Mouse (Mus musculus): Measurements from ENCODE around the gene Pcx. TPM values are rescaled to one million over a fixed set of nuclear protein-coding genes. Genes with fewer than 3 reads are reported as not detected.
A peak's percentile ranks its signal among the peaks of the same experiment; 100 is the strongest.

The Pcx gene
- total RNA-seq, 1 experiment from 2014 or later = not detected

DNA sequence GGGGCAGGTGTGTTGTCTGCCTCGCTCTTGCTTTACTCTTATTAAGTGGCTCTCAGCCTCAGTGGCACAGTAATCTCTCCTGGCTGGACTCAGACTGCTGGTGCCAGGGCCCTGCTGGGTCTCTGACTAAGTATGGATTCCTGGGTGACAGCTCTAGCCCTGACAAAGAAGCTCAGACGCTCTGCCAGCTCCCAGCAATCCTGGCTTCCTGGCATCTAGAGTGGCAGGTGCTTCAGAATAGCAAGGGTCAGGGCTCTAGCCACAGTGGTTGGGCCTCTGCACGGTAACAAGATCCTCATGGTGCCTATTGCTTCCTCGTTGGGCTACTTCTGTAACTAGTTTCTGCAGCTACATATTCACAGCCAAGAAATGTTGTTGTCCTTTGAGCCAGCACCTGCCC lies 99.8 kb downstream of the Pcx start:
- no peak for ATAC-seq (replicated peaks; ENCODE audit: insufficient number of reproducible peaks, low FRiP score, low TSS enrichment, poor library complexity, severe bottlenecking)

- no peak for ATAC-seq (replicated peaks; ENCODE audit: insufficient number of reproducible peaks, low FRiP score, low TSS enrichment, poor library complexity, severe bottlenecking)
These were observed 102.1 kb downstream of the Pcx start for GRCm38 (mm10) chr19:4612181-4612961.

GRCm38 (mm10) chr19:4613464-4614304 lies 103.4 kb downstream of the Pcx start:
- no peak for ATAC-seq (replicated peaks; ENCODE audit: insufficient number of reproducible peaks, low FRiP score, low TSS enrichment, poor library complexity, severe bottlenecking)

DNA sequence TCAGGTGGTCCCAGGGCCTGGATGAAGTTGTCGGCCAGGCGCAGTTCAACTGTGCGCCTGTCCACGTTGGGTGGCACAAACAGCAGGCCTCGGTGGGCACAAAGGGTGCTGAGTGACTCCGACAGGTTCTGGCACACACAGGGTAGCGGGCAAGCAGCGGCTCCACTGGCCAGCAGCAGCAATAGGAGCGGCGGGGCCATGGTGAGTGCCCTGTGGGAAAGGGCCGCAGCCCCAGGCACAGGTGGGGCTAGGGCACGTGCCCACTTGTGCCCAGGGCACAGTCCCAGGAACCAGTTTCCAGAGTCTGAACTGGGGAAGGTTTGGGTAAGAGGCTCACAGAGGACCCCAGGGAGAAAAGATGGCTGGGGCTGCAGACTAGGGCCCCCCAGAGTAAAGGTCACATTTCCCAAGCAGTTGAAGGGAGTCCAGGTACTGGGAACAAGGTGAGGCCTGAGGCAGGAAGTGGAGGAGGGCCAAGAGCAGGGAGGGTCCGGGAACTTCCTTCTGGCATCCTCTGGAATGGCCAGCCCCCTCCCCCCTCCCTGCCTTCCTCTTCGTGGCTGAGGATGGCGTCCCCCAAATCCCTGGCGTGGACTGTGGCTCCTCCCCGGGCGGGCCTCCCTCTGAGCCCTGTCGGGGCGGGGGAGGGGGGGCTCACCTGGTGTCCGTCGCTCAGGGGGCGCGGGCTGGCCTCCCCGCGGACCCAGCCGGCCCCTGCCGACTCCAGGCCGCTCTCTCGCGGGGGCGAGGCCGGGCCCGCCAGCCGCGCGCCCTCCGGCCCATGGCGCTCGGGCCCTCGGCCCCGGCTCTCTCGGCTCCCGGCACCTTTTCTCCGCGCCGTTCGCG lies 104.3 kb downstream of the Pcx start:
- no peak for ATAC-seq (replicated peaks; ENCODE audit: insufficient number of reproducible peaks, low FRiP score, low TSS enrichment, poor library complexity, severe bottlenecking)

DNA sequence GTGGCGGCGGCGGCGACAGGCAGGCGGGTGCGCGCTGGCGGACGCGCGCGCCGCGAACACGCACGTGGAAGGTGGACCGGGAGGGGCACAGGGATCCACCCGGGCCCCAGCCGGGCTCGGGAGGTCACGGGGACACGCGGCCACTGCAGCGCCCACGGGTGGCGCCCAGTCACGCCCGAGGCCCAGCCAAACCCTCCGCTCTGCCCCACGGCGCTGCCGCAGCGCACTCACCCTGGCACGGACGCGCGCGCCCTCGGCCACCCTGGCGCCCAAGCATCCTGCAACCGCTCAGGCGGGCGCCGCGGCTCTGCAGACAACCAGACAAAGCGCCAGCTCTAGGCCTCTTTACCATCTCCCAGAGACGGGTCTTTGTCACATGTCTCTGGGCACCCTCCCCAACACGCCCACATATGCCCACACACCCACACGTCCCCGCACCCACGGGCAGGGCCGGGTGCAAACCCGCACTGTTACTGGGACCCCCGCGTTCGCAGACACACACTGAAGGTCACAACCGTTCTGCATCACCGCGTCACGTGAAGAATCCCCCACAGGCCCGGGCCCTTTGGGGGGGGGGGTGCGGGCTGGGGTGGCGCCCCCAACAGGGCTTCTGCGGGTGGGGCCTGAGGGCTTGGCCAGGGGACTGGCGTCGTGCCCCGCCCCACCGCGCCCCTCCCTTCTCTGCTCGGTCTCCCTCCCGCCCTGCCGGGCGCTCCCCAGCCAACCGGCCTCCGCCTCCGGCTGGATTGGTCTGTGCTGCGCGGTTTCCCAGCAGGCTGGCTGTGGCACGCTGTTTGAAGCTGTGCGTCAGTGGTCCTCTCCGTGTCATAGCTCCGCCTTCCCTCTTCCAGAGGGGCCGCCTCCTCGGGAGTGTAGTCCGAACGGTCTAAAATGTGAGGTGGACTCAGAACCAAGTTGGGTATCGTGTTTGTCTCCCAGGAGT lies 105.2 kb downstream of the Pcx start, which contains the start of gene Lrfn4:
Gene Lrfn4 (minus strand): TSS at position 517 of the 943 bp plus-strand sequence.
- ATAC-seq (replicated peaks; ENCODE audit: insufficient number of reproducible peaks, low FRiP score, low TSS enrichment, poor library complexity, severe bottlenecking) = no peak

DNA sequence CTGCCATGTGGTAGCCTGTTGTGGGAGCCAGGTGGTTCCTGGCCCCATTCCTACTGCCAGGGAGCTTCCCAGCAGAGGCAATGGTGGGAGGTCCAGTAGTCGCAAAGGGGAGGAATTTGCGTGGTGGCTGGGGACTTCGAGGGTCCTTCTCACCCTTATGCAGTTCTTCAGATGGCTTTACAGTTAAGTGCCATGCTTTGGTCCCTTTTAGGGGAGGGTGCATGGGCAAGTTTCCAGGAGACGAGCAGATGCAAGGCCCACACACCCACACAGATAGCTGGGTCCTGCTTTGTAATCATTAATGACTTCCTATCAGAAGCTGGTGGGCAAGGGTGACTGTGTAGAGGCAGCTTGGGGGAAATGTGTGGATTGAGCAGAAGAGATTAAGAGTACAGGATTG lies 106.3 kb downstream of the Pcx start:
- ATAC-seq (replicated peaks; ENCODE audit: insufficient number of reproducible peaks, low FRiP score, low TSS enrichment, poor library complexity, severe bottlenecking) = no peak

- ATAC-seq (replicated peaks; ENCODE audit: insufficient number of reproducible peaks, low FRiP score, low TSS enrichment, poor library complexity, severe bottlenecking) = no peak
These were observed 107.9 kb downstream of the Pcx start for GRCm38 (mm10) chr19:4618183-4618582.

GRCm38 (mm10) chr19:4619461-4619860 lies 109.2 kb downstream of the Pcx start:
- no peak for ATAC-seq (replicated peaks; ENCODE audit: insufficient number of reproducible peaks, low FRiP score, low TSS enrichment, poor library complexity, severe bottlenecking)

GRCm38 (mm10) chr19:4620721-4621120 lies 110.4 kb downstream of the Pcx start:
- no peak for ATAC-seq (replicated peaks; ENCODE audit: insufficient number of reproducible peaks, low FRiP score, low TSS enrichment, poor library complexity, severe bottlenecking)

- no peak for ATAC-seq (replicated peaks; ENCODE audit: insufficient number of reproducible peaks, low FRiP score, low TSS enrichment, poor library complexity, severe bottlenecking)
These were observed 112.5 kb downstream of the Pcx start for GRCm38 (mm10) chr19:4622780-4623179.

DNA sequence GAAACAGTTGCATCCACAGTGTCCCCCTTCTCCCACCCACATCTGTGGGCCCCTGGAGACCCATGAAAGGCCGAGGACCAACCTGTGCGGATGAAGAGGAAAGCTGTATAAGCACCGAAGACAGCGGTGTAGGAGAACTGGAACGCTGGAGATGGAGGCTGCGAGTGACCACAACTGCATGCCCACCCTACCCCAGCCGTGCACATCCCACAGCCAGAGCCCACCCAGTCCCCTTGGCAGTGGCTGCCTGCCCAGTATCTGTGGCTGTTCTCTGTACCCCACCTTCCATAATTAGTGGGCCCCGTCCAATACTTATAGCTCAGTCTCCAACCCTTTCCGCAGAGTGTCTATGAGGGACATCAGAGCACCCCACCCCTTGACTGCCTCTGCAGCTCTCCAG lies 113.1 kb downstream of the Pcx start:
- no peak for ATAC-seq (replicated peaks; ENCODE audit: insufficient number of reproducible peaks, low FRiP score, low TSS enrichment, poor library complexity, severe bottlenecking)

DNA sequence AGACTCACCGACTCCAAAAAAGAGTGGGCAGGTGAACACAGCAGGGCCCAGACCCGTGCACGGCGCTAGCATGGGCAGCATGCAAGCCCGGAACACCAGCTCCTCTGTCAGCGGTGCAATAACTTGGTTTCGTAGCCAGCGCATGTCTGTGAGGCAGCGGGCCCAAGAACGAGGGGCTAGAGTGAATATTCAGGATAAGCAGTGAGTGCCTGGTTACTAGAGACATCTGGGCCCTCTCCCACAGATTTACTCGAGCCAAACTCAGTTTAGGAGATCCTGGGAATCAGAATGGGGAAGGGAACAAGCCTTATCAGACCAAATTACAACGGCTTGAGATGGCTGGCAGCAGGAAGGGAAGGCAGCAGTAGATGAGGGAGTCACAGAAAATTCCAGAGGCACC lies 113.7 kb downstream of the Pcx start:
- no peak for ATAC-seq (replicated peaks; ENCODE audit: insufficient number of reproducible peaks, low FRiP score, low TSS enrichment, poor library complexity, severe bottlenecking)

- ATAC-seq (replicated peaks; ENCODE audit: insufficient number of reproducible peaks, low FRiP score, low TSS enrichment, poor library complexity, severe bottlenecking) = no peak
These were observed 114.3 kb downstream of the Pcx start for GRCm38 (mm10) chr19:4624406-4625178.

- ATAC-seq (replicated peaks; ENCODE audit: insufficient number of reproducible peaks, low FRiP score, low TSS enrichment, poor library complexity, severe bottlenecking) = peak; percentile 75
These were observed 115.0 kb downstream of the Pcx start, which contains the start of gene Rce1 for GRCm38 (mm10) chr19:4625179-4625828. Gene Rce1 (minus strand): TSS chr19:4625641.

DNA sequence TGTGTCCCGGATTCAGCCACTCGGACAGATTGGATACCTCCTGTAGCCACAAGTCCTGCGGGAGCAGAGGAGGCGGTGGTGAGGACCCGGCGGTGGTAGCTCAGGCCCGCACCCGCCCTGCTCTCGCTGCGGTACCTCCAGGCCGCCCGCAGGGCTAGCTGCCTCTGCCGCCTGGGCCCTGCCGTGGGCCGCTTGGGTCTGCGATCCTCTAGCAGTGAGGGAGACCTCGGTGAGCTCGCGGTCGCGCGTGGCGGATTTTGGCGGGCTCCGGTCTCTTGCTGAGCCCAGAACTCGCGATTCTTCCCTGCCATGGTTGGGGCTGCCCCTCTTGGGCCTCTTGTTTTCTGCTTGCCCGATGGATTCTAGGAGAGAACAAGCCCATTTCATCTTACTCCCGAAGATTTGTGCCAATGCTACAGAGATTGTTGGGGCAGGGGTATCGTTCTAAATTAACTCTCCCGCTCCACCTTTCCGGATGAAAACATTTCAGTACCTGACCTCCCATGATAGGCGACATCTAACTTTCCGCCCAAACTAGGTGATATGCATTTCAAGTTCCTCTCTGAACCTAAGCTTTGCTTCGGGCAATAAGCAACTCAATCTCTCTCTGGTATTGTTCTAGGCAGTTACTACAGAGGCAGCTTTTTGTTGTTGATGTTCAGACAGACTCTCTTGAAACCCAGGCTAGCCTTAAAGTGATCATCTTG lies 115.7 kb downstream of the Pcx start:
- ATAC-seq (replicated peaks; ENCODE audit: insufficient number of reproducible peaks, low FRiP score, low TSS enrichment, poor library complexity, severe bottlenecking) = no peak

DNA sequence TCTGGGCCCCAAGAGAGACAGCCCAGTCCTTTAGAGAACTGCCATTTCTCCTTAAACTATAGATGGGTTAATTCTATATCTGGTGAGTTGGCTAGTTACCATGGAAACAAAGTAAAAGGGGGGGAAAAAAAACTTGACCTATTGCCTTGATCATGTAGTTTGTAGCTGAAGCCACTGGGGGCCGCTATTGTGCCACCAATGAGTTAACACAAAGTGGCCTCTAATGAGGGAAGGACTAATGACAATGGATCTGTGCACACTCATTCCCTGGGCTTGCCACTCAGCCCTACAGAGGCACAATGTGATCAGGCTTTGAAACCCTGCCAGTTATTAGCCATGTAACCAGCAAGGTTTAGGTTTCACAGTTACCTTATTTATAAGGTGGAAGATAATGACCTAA lies 118.5 kb downstream of the Pcx start:
- peak; percentile 44 for ATAC-seq (replicated peaks; ENCODE audit: insufficient number of reproducible peaks, low FRiP score, low TSS enrichment, poor library complexity, severe bottlenecking)

All from monocyte, adult 5-6 weeks (primary cell).